Mouse (Mus musculus): Measurements from ENCODE around the gene Slc44a2. TPM values are rescaled to one million over a fixed set of nuclear protein-coding genes. Genes with fewer than 3 reads are reported as not detected.

Gene Slc44a2
- polyA plus RNA-seq, 1 experiment from 2014 or later, result 73.4 TPM

DNA sequence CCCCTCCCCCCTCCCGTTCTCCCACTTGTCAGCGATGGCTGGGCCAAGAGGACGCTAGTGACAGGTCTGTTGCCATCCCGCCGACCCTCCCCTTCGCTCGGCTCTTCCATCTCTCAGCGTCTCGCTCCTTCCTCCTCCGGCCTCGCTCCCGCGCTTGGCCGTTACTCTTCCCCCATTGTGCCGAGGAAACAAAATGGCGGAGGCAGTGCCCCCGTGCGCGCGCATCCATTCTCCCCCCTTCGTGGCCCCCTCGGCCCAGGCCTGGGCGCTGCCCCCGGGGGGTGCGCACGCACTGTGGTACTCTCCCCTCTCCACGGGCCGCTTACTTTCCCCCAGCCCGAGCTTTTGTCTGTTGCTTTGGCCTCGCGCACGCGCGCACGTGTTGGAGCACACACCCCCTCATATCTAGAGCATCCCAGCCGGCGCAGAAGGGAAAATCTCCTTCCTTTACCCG, 47.7 kb downstream of the Slc44a2 start:
- Histone ChIP-seq H3K36me3 (no peaks in the 10 kb centered on the region), H3K9ac (peak overlapping the region; percentile 66), H3K4me1 (replicated peaks) (peaks cover 45% of the 10 kb centered on the region), H3K27me3 (no peaks in the 10 kb centered on the region), H3K4me3 (peak overlapping the region; percentile 55), H3K4me2 (peak overlapping the region; percentile 94), H3K9me3 (no peaks in the 10 kb centered on the region), H3K27ac (replicated peaks) (peak overlapping the region; percentile 89)
- 1% methylated on average over 38 of the region's 38 CpGs for WGBS
- peak; percentile 54 for ATAC-seq (ENCODE audit: low FRiP score, low read depth)

DNA sequence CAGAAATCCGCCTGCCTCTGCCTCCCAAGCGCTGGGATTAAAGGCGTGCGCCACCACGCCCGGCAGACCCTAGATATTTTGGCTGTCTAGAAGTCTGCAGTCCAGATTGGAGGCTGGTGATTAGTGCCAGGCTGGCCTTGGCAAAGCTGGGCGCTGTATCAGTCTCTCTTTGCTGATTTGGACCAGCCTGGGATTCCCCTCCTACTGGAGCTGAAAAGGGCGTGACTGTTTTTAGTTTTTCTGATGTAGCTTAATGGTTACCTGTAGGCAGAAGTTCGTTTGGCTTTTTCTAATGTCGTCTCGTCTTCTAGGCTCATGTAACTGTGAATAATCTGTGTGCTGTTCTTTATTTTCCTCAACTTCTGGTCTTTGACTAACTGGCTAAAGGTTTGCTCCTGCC, 48.6 kb downstream of the Slc44a2 start:
- no peaks in the 10 kb centered on the region for H3K27me3 ChIP-seq
- no peak for ATAC-seq (ENCODE audit: low FRiP score, low read depth)
- peak overlapping the region; percentile 55 for H3K4me3 ChIP-seq
- H3K4me1 ChIP-seq (replicated peaks), result peaks cover 45% of the 10 kb centered on the region
- no peaks in the 10 kb centered on the region for H3K36me3 ChIP-seq
- peak overlapping the region; percentile 89 for H3K27ac ChIP-seq (replicated peaks)
- H3K4me2 ChIP-seq, result peak overlapping the region; percentile 94
- 63% methylated on average over 11 of the region's 11 CpGs for WGBS
- H3K9ac ChIP-seq, result peak overlapping the region; percentile 66
- H3K9me3 ChIP-seq, result no peaks in the 10 kb centered on the region

DNA sequence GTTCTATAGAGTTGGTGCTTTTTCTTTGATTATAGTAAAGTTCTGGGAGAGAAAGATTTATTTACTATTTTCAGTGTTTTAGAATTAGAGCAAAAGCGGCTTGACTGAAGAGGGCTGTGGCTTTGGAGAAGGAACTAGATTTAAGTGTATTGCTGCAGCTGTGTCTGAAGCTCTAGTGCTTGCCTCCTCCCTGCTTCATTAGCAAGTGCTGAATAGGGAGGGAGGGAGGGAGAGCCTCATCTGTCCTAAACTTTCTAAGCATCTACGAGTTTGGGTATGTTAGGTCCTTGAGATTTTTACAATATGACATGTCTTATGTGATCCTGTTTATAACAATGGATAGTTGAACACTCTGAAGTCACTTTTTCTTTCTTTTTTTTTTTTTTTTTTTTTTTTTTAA, 50.4 kb downstream of the Slc44a2 start:
- 77% methylated on average over 2 of the region's 2 CpGs for WGBS
- H3K4me3 ChIP-seq, result 0 out of 2 replicates have a peak overlapping the region, but pooled peaks have one; percentile 3
- H3K36me3 ChIP-seq, result 0 out of 2 replicates have a peak, but pooled peaks cover 3% of the 10 kb centered on the region
- no peak overlapping the region for H3K9ac ChIP-seq
- no peak for ATAC-seq (ENCODE audit: low FRiP score, low read depth)
- H3K4me2 ChIP-seq, result peak overlapping the region; percentile 94
- no peak overlapping the region for H3K27ac ChIP-seq (replicated peaks)
- H3K27me3 ChIP-seq, result no peaks in the 10 kb centered on the region
- no peaks in the 10 kb centered on the region for H3K9me3 ChIP-seq
- H3K4me1 ChIP-seq (replicated peaks), result peaks cover 45% of the 10 kb centered on the region

DNA sequence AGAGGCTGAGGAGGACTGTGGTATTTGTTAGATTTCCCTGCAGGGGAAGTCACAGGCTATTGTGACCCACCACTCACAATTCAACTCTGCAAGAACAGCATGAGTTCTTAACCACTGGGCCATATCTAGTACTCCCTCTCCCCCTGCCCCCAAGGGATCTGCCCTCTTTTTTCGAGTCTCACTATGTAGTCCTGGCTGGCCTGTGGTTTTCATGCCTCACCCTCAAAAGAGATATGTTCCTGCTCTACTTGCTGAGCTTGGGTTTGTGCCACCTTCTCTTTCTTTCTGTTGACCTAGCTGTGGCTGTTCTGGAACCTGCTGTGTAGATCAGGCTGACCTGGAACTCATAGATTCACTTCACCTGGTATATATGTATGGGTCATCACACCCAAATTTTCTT, 52.0 kb downstream of the Slc44a2 start:
- WGBS, result 75% methylated on average over 1 of the region's 1 CpGs

DNA sequence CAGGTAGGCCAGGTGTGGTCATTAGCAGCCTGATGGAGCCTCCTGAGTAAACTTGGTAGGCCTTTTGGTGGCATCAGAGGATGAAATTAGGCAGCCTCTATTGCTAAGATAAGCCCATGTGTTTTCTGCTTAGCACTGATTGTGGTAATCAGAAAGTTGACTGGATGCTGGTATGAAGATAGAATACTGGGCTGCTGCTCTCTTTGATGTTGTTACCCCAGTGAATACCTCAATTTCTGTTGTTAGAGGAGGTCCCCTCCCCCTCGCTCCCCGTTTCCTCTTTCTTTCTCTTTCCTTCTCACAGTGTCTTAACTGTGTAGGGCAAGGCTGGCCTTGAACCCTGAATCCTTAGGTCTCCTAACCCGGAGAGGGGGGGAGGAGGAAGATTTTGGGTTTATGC, 58.7 kb downstream of the Slc44a2 start:
- Histone ChIP-seq H3K27me3 (no peaks in the 10 kb centered on the region), H3K9me3 (no peaks in the 10 kb centered on the region), H3K4me3 (no peak overlapping the region), H3K9ac (no peak overlapping the region), H3K4me2 (no peak overlapping the region), H3K27ac (replicated peaks) (no peak overlapping the region), H3K36me3 (0 out of 2 replicates have a peak, but pooled peaks cover 3% of the 10 kb centered on the region), H3K4me1 (replicated peaks) (peaks cover 49% of the 10 kb centered on the region)
- no peak for ATAC-seq (ENCODE audit: low FRiP score, low read depth)
- WGBS, result 88% methylated on average over 3 of the region's 3 CpGs

More for the DNA sequence above, 52.0 kb downstream of the Slc44a2 start:
- H3K9me3 ChIP-seq, result no peaks in the 10 kb centered on the region
- H3K4me2 ChIP-seq, result no peak overlapping the region
- no peak overlapping the region for H3K4me3 ChIP-seq
- H3K27ac ChIP-seq (replicated peaks), result no peak overlapping the region
- peaks cover 43% of the 10 kb centered on the region for H3K4me1 ChIP-seq (replicated peaks)
- H3K9ac ChIP-seq, result no peak overlapping the region
- 0 out of 2 replicates have a peak, but pooled peaks cover 3% of the 10 kb centered on the region for H3K36me3 ChIP-seq
- no peak for ATAC-seq (ENCODE audit: low FRiP score, low read depth)
- no peaks in the 10 kb centered on the region for H3K27me3 ChIP-seq

DNA sequence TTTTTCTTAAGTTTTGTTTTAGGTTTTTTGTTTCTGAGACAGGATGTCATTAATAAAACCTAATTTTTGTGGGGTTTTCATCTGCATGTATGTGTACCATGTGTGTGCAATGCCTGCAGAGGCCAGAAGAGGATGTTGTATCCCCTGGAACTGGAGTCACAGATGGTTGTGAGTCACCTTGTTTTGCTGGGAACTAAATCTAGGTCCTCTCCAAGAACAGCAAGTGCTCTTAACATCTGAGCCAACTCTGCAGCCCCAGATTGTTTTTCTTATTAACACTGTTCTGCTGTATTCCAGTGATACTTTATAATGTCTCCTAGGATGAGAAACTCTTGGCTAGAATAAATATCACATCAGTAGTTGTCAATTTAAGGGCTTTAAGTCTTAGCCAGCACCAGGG, 60.4 kb downstream of the Slc44a2 start:
- no peak overlapping the region for H3K27ac ChIP-seq (replicated peaks)
- no peak overlapping the region for H3K4me3 ChIP-seq
- H3K9me3 ChIP-seq, result no peaks in the 10 kb centered on the region
- H3K27me3 ChIP-seq, result no peaks in the 10 kb centered on the region
- H3K4me2 ChIP-seq, result no peak overlapping the region
- H3K4me1 ChIP-seq (replicated peaks), result peaks cover 53% of the 10 kb centered on the region
- no peaks in the 10 kb centered on the region for H3K36me3 ChIP-seq
- H3K9ac ChIP-seq, result no peak overlapping the region
- ATAC-seq (ENCODE audit: low FRiP score, low read depth), result no peak

DNA sequence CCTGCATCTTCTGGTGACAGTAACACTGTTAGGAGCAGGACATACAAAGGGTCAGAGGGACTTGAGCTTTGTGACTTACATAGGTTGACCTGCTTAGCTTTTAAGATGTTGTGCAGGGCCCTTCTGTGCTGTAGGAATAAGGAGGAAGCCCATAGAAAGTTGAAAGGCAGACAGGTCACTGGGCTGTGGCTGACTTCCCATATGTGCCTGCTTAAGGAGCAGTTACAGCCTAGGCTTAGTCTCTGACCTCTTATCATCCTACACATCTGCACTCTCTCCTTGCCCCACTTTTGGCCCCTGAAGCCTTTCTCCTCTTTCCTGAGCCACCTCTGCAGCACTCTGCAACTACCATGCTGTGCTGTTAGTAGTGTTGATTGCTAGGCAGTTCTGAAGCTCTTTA, 63.5 kb downstream of the Slc44a2 start:
- H3K36me3 ChIP-seq, result peaks cover 10% of the 10 kb centered on the region
- no peak overlapping the region for H3K9ac ChIP-seq
- no peak overlapping the region for H3K27ac ChIP-seq (replicated peaks)
- no peak overlapping the region for H3K4me3 ChIP-seq
- H3K9me3 ChIP-seq, result no peaks in the 10 kb centered on the region
- H3K27me3 ChIP-seq, result no peaks in the 10 kb centered on the region
- H3K4me1 ChIP-seq (replicated peaks), result peaks cover 41% of the 10 kb centered on the region
- no peak for ATAC-seq (ENCODE audit: low FRiP score, low read depth)
- H3K4me2 ChIP-seq, result no peak overlapping the region

DNA sequence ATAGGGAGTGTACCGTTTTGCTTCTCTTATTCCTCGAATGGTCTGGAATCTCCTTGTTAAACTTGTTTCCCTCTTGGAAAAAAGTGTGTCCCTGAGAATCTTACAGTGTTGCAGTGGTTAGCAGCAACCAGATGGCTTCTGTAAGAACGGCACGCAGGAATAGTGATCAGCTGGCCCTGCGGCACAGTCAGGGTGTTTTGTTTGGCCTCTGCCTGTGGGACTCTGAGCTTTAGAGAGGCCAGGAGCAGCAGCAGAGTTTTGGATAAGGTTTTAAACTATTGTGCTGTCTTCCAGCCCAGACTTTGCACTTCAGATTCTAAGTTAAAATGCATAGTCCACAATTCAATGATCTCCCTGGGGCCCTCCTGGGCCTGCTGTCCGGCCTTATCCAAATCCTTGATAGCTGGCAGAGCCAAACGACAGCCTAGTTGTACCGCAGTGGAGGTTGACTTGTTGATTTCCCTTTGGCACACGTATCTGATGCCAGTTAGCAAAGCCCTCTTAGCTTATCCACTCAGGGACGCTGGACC, 72.2 kb downstream of the Slc44a2 start:
- Histone ChIP-seq H3K4me3 (no peak overlapping the region), H3K9ac (no peak overlapping the region), H3K9me3 (no peaks in the 10 kb centered on the region), H3K27ac (replicated peaks) (no peak overlapping the region), H3K27me3 (no peaks in the 10 kb centered on the region), H3K4me1 (replicated peaks) (no peaks in the 10 kb centered on the region), H3K4me2 (no peak overlapping the region), H3K36me3 (peaks cover 85% of the 10 kb centered on the region)
- ATAC-seq (ENCODE audit: low FRiP score, low read depth), result no peak
- WGBS, result 87% methylated on average over 10 of the region's 10 CpGs

DNA sequence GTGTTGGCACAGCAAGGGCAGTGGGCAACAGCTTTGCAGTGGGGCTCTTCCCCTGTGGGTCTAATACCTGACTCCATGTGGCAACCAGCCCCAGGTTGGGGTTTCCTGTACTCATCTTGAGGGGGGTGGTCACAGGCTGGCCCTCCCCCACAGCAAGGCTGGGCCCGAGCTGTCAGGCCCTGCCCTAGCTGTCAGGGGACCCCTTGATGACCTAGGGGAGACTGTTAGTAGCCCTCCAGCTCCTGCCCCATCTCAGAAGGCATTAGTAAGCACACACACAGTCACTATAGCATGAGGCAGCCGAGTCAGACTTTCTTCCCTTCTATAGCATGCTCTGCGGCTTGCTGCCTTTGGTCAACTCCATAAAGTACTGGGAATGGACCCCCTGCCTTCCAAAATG, 75.2 kb downstream of the Slc44a2 start:
- H3K27me3 ChIP-seq, result no peaks in the 10 kb centered on the region
- no peak overlapping the region for H3K4me2 ChIP-seq
- 94% methylated on average over 3 of the region's 3 CpGs for WGBS
- no peak overlapping the region for H3K9ac ChIP-seq
- H3K4me1 ChIP-seq (replicated peaks), result no peaks in the 10 kb centered on the region
- peaks cover 91% of the 10 kb centered on the region for H3K36me3 ChIP-seq
- H3K4me3 ChIP-seq, result no peak overlapping the region
- ATAC-seq (ENCODE audit: low FRiP score, low read depth), result 0 out of 2 replicates have a peak, but pooled peaks have one; percentile 20
- H3K9me3 ChIP-seq, result no peaks in the 10 kb centered on the region
- H3K27ac ChIP-seq (replicated peaks), result no peak overlapping the region

DNA sequence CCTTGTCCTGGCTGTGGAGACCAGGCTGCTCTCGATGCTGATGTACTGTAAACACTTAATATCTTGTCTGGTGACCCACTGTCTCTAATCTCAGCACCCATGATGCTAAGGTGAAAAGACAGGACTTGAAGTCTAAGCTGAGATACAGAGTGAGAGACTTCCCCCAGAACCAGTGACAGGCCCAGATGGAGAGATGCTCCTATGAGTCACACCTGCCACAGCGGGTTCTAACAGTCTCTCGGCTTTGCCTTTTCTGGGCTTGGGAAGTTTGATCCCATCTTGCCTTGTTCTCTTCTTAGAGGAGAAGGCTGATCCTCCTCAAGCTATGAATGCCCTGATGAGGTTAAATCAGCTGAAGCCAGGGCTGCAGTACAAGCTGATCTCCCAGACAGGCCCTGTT, 76.7 kb downstream of the Slc44a2 start:
- Histone ChIP-seq H3K27ac (replicated peaks) (no peak overlapping the region), H3K4me1 (replicated peaks) (no peaks in the 10 kb centered on the region), H3K9ac (no peak overlapping the region), H3K27me3 (no peaks in the 10 kb centered on the region), H3K4me3 (no peak overlapping the region), H3K4me2 (no peak overlapping the region), H3K9me3 (no peaks in the 10 kb centered on the region), H3K36me3 (peaks cover 93% of the 10 kb centered on the region)
- no peak for ATAC-seq (ENCODE audit: low FRiP score, low read depth)
- 95% methylated on average over 3 of the region's 3 CpGs for WGBS

DNA sequence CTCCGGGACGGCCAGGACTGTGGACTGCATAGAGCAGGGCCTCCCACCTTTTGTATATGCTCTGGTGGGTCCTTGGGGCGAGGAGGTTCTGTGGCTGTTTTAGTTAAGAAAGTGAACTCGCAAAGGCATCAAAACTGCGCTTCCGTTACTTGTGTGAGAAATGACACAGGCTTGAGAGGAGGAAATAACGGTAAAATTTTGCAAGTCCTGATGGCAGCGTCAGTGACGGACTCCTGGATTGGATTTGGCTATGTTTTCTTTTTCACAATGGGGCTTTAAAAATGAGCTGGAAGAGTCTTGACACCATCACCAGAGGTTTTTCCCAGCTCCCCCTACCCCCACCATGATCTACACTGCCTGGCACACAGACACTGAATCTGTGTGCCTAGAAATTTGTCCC, 80.5 kb downstream of the Slc44a2 start:
- Histone ChIP-seq H3K9ac (no peak overlapping the region), H3K4me1 (replicated peaks) (no peaks in the 10 kb centered on the region), H3K27me3 (no peaks in the 10 kb centered on the region), H3K27ac (replicated peaks) (no peak overlapping the region), H3K4me2 (no peak overlapping the region), H3K36me3 (peaks cover 94% of the 10 kb centered on the region), H3K9me3 (no peaks in the 10 kb centered on the region), H3K4me3 (no peak overlapping the region)
- WGBS, result 95% methylated on average over 9 of the region's 9 CpGs
- no peak for ATAC-seq (ENCODE audit: low FRiP score, low read depth)

DNA sequence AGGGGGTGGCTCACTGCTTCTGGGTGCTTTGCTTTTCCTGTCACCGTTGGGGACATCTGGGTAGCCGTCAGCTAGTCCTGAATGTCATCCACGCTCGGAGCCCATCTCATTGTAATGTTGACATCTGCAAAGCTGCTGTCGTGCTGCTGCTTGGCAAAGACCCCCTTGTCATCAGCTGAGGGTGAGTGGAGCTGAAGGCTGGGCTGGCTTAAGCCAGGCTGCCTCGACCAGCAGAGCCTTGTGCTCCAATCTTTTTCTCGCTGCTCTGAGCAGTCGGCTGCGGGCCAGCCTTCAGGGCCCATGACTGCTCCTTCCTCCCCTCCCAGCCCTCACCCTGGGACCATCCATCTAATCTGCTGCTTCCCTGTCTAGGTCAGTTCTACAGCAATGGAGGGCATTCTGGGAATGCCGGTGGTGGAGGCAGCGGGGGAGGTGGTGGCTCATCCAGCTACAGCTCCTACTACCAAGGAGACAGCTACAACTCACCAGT, 82.3 kb downstream of the Slc44a2 start:
- ATAC-seq (ENCODE audit: low FRiP score, low read depth), result no peak
- H3K9ac ChIP-seq, result no peak overlapping the region
- no peak overlapping the region for H3K27ac ChIP-seq (replicated peaks)

DNA sequence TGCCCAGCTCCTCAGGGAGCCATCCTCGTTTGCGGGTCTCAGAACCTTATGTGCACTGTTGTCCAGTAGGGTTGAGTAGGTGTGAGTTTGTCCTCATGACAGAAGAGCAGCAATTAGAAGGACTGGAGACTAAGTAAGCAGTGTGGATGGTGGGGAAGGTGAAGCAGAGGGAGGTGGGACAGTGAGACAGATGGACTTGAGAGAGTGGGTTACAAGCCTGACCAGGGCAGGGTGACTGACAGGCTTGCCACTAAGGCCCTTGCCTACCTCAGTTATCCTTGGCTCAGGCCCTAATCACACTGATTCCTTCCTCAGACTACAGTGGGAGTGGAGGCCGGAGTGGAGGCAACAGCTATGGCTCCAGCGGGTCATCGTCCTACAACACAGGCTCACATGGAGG, 83.2 kb downstream of the Slc44a2 start:
- H3K9ac ChIP-seq, result no peak overlapping the region
- WGBS, result 96% methylated on average over 5 of the region's 5 CpGs
- H3K4me2 ChIP-seq, result no peak overlapping the region
- peaks cover 80% of the 10 kb centered on the region for H3K36me3 ChIP-seq
- 0 out of 2 replicates have a peak, but pooled peaks cover 4% of the 10 kb centered on the region for H3K4me1 ChIP-seq (replicated peaks)
- no peak overlapping the region for H3K27ac ChIP-seq (replicated peaks)
- ATAC-seq (ENCODE audit: low FRiP score, low read depth), result no peak
- no peak overlapping the region for H3K4me3 ChIP-seq
- H3K27me3 ChIP-seq, result no peaks in the 10 kb centered on the region
- H3K9me3 ChIP-seq, result no peaks in the 10 kb centered on the region

More for the DNA sequence above, 82.3 kb downstream of the Slc44a2 start:
- 82% methylated on average over 11 of the region's 11 CpGs for WGBS
- H3K9me3 ChIP-seq, result no peaks in the 10 kb centered on the region
- H3K27me3 ChIP-seq, result no peaks in the 10 kb centered on the region
- no peaks in the 10 kb centered on the region for H3K4me1 ChIP-seq (replicated peaks)
- H3K36me3 ChIP-seq, result peaks cover 88% of the 10 kb centered on the region
- H3K4me3 ChIP-seq, result no peak overlapping the region
- H3K4me2 ChIP-seq, result no peak overlapping the region
